Mouse (Mus musculus) midbrain, embryonic 15.5 days (tissue): ENCODE measurements around the gene Bri3bp. TPM values are rescaled to one million over a fixed set of nuclear protein-coding genes. Genes with fewer than 3 reads are reported as not detected.
"Not testable (repeated sequence)": the region's sequence is repeated elsewhere in the genome, so short reads cannot be mapped to it uniquely, and the experiment has no call there.

Experiments
- ATAC-seq: fragments of 200-750 bp; cut with Nextera tagmentation; replicated peaks from 2 replicates; pipeline ENCODE4 v1.8.0; 2017; ENCODE audit warnings: moderate TSS enrichment
- H3K27ac ChIP-seq: fragments of 300-500 bp; sonication (generic); 2 replicates; pipeline ENCODE4 v1.5.1; 2015; ENCODE audit warnings: mild to moderate bottlenecking, inconsistent platforms
- H3K27me3 ChIP-seq: fragments of 300-500 bp; sonication (generic); replicated peaks from 2 replicates; pipeline ENCODE4 v1.6.1; 2015; ENCODE audit warnings: inconsistent platforms
- H3K36me3 ChIP-seq: fragments of 300-500 bp; sonication (generic); replicated peaks from 2 replicates; pipeline ENCODE4 v1.6.1; 2015; ENCODE audit warnings: inconsistent platforms
- H3K4me1 ChIP-seq: fragments of 300-500 bp; sonication (generic); 2 replicates; pipeline ENCODE4 v1.6.1; 2015; ENCODE audit warnings: inconsistent platforms
- H3K4me2 ChIP-seq: fragments of 300-500 bp; sonication (generic); 2 replicates; pipeline ENCODE4 v1.6.1; 2015; ENCODE audit warnings: inconsistent platforms, mild to moderate bottlenecking, moderate library complexity
- H3K4me3 ChIP-seq: fragments of 300-500 bp; sonication (generic); 2 replicates; pipeline ENCODE4 v1.5.1; 2015; ENCODE audit warnings: mild to moderate bottlenecking, inconsistent platforms
- H3K9ac ChIP-seq: fragments of 300-500 bp; sonication (generic); 2 replicates; pipeline ENCODE4 v1.6.1; 2015; ENCODE audit warnings: mild to moderate bottlenecking, inconsistent platforms
- H3K9me3 ChIP-seq: fragments of 300-500 bp; sonication (generic); 2 replicates; pipeline ENCODE4 v1.6.1; 2016; ENCODE audit warnings: inconsistent platforms
- WGBS: fragments of 180-500 bp; shearing (Covaris S2); methylation state at CpG from one replicate; pipeline ENCODE4 v1.1.7; 2015; ENCODE audit warnings: mixed read lengths; 5-methylcytosine and 5-hydroxymethylcytosine counted together
- polyA plus RNA-seq: library from polyadenylated mRNA; unstranded; fragments of >200 nt; fragmentation: Nextera tagmentation; extraction: Ambion mirVana; gene quantifications from 2 replicates; pipeline ENCODE4 v1.2.1, GENCODE M21; 2015

Gene Bri3bp
- 36.4 and 37.9 TPM in 2 replicates for polyA plus RNA-seq

DNA sequence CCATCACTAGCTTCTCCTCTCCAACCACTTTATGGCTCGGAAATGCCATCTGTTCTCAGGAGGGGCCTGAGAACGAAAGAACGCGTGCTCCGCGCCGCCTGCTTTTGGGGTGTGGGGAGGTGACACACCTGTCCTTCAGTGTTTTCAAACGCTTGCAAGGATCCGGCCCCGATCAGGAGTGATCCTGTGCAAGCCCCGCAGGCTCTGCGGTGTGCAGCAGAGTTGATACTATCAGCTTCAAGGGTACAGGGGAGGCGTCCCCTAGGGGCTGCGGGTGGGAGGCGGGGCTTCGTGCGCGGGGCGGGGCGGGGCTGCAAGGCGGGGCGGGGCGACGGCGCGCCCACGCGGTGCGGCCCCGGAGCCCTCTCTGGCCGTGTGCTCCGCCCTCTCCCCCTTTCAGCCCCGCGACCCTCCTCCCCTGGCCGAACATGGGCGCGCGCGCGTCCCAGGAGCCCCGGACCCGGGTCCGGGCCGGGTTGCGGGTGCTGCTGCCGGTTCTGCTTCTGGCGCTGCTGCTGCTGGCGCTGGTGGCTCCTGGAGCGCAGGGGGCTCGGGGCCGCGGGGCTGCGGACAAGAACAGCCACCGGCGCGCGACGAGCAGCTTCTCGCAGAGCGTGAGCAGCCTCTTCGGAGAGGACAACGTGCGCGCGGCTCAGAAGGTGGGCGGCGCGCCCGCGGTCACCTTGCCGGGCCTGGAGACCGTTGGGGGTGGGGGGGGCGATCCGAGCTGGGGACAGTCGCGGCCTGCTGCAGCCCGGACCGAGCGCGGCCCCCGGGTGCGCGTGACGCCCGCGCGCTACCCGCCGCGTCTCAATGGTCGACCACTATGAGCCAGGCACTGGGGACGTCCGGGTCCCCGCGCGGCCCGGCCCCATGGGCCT is at the start of gene Bri3bp:
Gene Bri3bp (plus strand): TSS at position 335 of the 881 bp plus-strand sequence.
- peak within 1 kb of the TSS; percentile 80 for H3K27ac ChIP-seq
- H3K4me2 ChIP-seq, result peak within 1 kb of the TSS; percentile 76
- peak; percentile 85 for ATAC-seq
- H3K27me3 ChIP-seq, result no peaks in the 10 kb centered on the region
- peak within 1 kb of the TSS; percentile 88 for H3K4me3 ChIP-seq
- WGBS, result 1% methylated on average over 80 of the region's 97 CpGs
- no peaks in the 10 kb centered on the region for H3K9me3 ChIP-seq
- peaks cover 18% of the 10 kb centered on the region for H3K4me1 ChIP-seq
- H3K9ac ChIP-seq, result peak within 1 kb of the TSS; percentile 86
- H3K36me3 ChIP-seq, result no peaks in the 10 kb centered on the region

DNA sequence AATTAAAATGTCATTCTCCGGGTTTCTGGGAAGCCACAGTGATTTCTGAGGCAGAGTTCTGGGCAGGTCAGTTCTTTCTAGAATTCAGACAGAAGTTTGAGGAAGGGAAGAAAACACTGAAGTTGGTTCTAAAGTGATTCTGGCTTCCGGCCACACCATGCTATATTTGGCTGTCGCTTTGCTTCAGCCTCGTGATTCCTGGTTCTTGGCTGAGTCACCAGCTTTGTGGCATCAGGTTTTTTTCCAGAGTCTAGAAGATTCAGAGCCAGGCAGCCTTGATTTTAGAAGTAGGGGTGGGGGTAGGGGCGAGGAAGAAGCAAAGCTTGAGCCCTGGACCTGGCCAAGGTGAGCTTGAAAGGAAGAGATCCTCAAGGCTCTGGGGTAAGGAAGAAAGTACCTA is 49.8 kb upstream of the Bri3bp start:
- Histone ChIP-seq H3K9me3 (no peaks in the 10 kb centered on the region), H3K4me2 (no peak overlapping the region), H3K9ac (no peak overlapping the region), H3K4me1 (peaks cover 42% of the 10 kb centered on the region), H3K36me3 (no peaks in the 10 kb centered on the region), H3K27me3 (no peaks in the 10 kb centered on the region), H3K4me3 (no peak overlapping the region), H3K27ac (no peak overlapping the region)
- 86% methylated on average over 5 of the region's 5 CpGs for WGBS
- ATAC-seq, result no peak

DNA sequence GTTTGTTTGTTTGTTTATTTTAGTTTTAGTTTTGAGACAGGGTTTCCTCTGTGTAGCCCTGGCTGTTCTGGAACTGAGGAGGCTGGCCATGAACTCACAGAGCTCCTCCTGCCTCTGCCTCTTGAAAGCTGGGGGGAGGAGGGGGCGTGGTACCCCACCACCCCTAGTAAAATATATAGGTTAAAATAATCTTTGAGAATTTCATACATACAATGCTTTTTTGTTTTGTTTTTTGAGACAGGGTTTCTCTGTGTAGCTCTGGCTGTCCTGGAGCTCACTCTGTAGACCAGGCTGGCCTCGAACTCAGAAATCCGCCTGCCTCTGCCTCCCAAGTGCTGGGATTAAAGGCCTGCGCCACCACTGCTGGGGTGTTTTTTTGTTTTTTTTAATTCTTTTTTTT is 49.2 kb upstream of the Bri3bp start:
- H3K27me3 ChIP-seq, H3K36me3 ChIP-seq, ATAC-seq, H3K9ac ChIP-seq, H3K4me3 ChIP-seq, H3K9me3 ChIP-seq, H3K4me2 ChIP-seq: not testable (repeated sequence)
- WGBS, result 95% methylated on average over 4 of the region's 4 CpGs
- H3K27ac ChIP-seq, result peak overlapping the region; percentile 99
- peaks cover 42% of the 10 kb centered on the region for H3K4me1 ChIP-seq

DNA sequence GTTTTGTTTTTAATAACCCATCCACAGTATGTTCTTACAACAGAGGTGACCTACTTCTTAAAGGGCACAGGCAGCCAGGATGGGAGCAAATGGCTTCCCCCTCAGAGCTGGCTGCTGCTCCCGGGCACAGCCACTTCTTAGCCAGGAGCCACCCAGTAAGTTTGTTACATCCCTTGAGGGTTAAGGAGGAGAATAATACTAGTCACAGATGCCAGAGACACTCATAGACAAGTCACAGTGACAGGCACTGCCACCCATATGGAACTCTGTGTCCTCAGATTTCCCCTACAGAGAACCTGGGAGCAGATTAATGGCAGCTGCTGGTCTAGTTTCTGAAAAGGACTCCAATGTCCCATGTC is 48.8 kb upstream of the Bri3bp start:
- ATAC-seq, result peak; percentile 3; the same call in 1 of the 2 replicates
- H3K9ac ChIP-seq, result peak overlapping the region; percentile 27; the same call in 1 of the 2 replicates
- 0 out of 2 replicates have a peak overlapping the region, but pooled peaks have one; percentile 2 for H3K4me3 ChIP-seq
- 25% methylated on average over 1 of the region's 1 CpGs for WGBS
- no peaks in the 10 kb centered on the region for H3K36me3 ChIP-seq
- no peaks in the 10 kb centered on the region for H3K9me3 ChIP-seq
- peak overlapping the region; percentile 99 for H3K27ac ChIP-seq
- peak overlapping the region; percentile 59 for H3K4me2 ChIP-seq
- no peaks in the 10 kb centered on the region for H3K27me3 ChIP-seq
- H3K4me1 ChIP-seq, result peaks cover 42% of the 10 kb centered on the region

DNA sequence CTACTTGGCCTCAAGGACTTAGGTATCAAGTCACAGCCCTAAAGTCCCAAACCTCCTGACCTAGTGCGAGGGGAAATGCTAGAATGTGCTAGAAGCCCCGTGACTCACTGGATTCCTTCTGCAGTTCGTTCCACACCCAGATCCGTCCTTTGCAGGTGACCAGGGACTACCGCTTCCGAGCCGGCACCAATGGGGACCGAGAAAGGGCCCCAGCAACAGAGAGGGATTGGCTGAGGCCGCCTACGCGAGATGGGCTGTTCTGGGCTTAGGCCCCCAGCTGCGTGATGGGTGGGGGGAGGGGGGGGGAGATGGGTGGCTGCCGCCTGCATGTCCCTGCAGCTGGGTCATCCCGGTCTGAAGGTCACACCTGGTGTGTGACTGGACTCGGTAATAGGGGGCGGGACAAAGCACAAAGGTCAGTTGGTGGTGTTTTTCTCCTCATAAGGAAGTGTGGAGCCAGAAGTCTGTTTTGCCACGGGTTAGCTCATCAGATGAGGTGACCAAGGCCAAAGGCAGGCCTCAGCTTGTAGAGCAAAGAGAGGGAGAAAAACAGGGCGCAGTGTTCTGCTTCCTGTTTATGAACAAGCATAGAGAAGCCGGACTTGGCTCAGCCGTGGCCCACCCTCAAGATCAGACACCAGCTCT is 48.3 kb upstream of the Bri3bp start:
- H3K4me3 ChIP-seq, result peak overlapping the region; percentile 35
- no peaks in the 10 kb centered on the region for H3K36me3 ChIP-seq
- no peaks in the 10 kb centered on the region for H3K27me3 ChIP-seq
- peak; percentile 89 for ATAC-seq
- H3K27ac ChIP-seq, result peak overlapping the region; percentile 99
- 1% methylated on average over 19 of the region's 20 CpGs for WGBS
- peak overlapping the region; percentile 45 for H3K9ac ChIP-seq
- H3K4me1 ChIP-seq, result peaks cover 41% of the 10 kb centered on the region
- H3K4me2 ChIP-seq, result peak overlapping the region; percentile 59
- no peaks in the 10 kb centered on the region for H3K9me3 ChIP-seq

DNA sequence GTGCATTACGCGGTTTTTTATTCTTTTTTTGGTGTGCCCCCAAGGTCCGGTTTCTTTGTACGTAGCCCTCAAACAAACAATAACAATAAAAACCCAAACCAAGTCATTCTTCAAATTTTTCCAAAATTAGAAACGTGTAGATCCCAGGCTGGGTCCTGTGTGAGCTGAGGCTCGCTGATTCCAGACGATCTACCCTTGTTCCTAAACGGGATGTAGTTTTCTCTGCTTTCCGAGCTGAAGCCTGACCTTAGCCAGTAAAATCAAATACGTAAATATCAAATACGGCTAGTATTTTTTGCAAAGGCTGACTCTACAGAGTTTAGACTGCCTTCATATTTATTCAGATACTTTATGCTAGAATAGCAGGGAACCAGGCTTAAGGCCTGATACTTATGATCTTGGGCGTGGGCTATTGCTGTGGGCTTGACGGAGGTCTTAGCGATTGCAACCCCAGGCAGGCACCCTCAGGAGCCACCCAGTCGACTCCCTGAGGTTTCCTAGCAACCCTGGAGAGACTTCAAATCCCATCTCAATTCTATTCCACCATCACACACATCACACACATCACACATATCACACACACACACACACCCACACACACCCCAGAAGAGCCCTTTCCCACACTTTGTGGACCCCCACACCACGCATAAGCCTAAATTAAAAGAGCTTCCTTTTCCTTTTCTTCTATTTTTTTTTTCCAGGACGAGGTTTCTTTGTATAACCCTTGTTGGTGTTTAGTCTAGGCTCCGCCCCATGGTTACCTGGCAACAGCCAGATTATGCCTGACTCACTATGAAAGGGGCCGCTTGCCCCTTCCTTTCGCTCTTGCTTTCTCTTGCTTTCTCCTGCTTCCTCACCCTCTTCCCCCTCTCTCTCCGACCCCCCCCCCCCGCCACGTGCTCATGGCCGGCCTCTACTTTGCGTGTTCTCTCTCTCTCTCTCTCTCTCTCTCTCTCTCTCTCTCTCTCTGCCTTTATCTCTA is 47.5 kb upstream of the Bri3bp start:
- H3K4me1 ChIP-seq, result peaks cover 35% of the 10 kb centered on the region
- peak overlapping the region; percentile 45; the same call in 1 of the 2 replicates for H3K9ac ChIP-seq
- no peaks in the 10 kb centered on the region for H3K36me3 ChIP-seq
- H3K9me3 ChIP-seq, result no peaks in the 10 kb centered on the region
- no peaks in the 10 kb centered on the region for H3K27me3 ChIP-seq
- peak overlapping the region; percentile 99 for H3K27ac ChIP-seq
- 4% methylated on average over 23 of the region's 25 CpGs for WGBS
- peak overlapping the region; percentile 35 for H3K4me3 ChIP-seq
- H3K4me2 ChIP-seq, result peak overlapping the region; percentile 59
- peak; percentile 68 for ATAC-seq

DNA sequence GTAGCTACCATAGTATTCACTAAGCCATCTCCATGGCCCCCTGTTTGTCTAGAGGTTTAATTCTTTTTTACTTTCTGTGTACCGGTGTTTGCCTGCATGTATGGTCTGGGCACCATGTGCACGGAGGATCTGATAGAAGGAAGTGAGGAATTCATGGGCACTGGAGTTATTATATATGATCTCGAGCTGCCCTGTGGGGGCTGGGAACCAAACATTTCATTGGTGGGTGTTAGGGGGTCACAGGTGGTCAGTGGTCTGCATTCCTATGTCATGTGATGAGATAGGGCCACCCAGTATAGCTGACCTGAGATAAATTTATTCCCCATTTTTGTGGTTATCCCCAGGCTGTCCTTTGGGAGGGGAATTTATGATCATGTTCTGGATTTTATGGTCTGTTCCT is 46.4 kb upstream of the Bri3bp start:
- no peak overlapping the region for H3K4me3 ChIP-seq
- H3K9ac ChIP-seq, result no peak overlapping the region
- peaks cover 34% of the 10 kb centered on the region for H3K4me1 ChIP-seq
- ATAC-seq, result no peak
- H3K36me3 ChIP-seq, result no peaks in the 10 kb centered on the region
- H3K9me3 ChIP-seq, result no peaks in the 10 kb centered on the region
- 47% methylated on average over 3 of the region's 3 CpGs for WGBS
- no peaks in the 10 kb centered on the region for H3K27me3 ChIP-seq
- peak overlapping the region; percentile 59; the same call in 1 of the 2 replicates for H3K4me2 ChIP-seq
- H3K27ac ChIP-seq, result peak overlapping the region; percentile 99

DNA sequence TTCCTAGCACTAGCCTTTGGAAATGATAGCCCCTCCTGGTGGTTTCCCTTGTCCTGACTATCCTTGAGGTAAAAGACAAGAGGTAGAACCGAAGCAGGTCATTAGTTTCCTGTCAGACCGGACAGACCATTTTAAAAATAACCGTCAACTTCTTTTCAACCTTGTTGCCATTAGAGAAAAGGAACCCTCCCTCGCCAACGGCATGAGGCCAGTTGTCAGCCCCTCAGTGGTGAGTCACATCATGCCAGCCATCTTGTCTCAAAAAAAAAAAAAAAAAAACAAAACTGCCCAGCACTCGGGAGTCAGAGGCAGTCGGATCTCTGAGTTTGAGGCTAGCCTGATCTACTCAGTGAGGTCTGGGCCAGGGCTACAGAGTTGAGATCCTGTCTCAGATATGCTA is 40.5 kb upstream of the Bri3bp start:
- Histone ChIP-seq H3K4me1 (peaks cover 5% of the 10 kb centered on the region; the same call in 1 of the 2 replicates), H3K27ac (no peak overlapping the region), H3K9ac (no peak overlapping the region), H3K27me3 (no peaks in the 10 kb centered on the region), H3K36me3 (no peaks in the 10 kb centered on the region), H3K4me3 (no peak overlapping the region), H3K9me3 (no peaks in the 10 kb centered on the region), H3K4me2 (no peak overlapping the region)
- 69% methylated on average over 7 of the region's 7 CpGs for WGBS
- no peak for ATAC-seq

DNA sequence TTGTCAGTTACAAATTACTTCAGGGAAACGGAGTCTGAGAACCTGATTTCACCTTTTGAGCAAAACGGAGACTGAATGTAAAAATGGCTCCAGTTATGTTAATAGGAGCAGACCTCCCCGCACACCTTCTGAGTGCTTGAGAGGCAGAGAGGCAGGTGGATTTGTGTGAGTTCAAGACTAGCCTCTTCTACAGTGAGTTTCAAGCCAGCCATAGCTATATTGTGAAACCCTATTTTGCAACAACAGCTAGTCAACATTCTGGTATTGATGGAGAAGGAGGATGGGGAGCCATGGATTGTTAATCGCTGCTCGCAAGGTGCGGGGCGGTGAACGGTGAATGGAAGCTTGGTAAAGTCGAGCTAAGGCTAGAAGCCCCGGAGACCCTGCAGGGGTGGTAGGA is 38.9 kb upstream of the Bri3bp start:
- Histone ChIP-seq H3K4me3 (no peak overlapping the region), H3K4me1 (peaks cover 14% of the 10 kb centered on the region), H3K9me3 (no peaks in the 10 kb centered on the region), H3K27me3 (no peaks in the 10 kb centered on the region), H3K4me2 (no peak overlapping the region), H3K27ac (no peak overlapping the region), H3K9ac (no peak overlapping the region), H3K36me3 (no peaks in the 10 kb centered on the region)
- ATAC-seq, result no peak
- WGBS, result 52% methylated on average over 10 of the region's 10 CpGs

DNA sequence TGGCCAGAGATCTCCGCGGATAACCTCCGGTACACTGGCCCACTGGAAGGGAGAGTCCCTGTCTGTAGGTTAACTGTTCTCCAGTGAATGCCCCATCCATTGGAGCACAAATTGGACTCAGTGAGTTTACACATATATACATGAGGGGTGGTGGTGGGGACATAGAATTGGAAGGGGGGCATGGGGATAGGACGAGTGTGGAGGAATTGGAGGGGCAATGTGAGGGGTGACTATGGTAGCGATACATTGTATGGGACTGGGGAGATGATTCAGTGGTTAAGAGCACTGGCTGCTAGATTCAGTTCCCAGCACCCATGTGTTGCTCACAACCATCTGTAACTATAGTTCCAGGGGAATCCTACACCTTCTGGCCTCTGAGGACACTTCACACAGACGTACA is 38.4 kb upstream of the Bri3bp start:
- WGBS, result 69% methylated on average over 6 of the region's 6 CpGs
- Histone ChIP-seq H3K4me3 (no peak overlapping the region), H3K27ac (0 out of 2 replicates have a peak overlapping the region, but pooled peaks have one; percentile 71), H3K9ac (no peak overlapping the region), H3K4me2 (no peak overlapping the region), H3K36me3 (no peaks in the 10 kb centered on the region), H3K9me3 (no peaks in the 10 kb centered on the region), H3K4me1 (peaks cover 16% of the 10 kb centered on the region), H3K27me3 (no peaks in the 10 kb centered on the region)
- ATAC-seq, result no peak

DNA sequence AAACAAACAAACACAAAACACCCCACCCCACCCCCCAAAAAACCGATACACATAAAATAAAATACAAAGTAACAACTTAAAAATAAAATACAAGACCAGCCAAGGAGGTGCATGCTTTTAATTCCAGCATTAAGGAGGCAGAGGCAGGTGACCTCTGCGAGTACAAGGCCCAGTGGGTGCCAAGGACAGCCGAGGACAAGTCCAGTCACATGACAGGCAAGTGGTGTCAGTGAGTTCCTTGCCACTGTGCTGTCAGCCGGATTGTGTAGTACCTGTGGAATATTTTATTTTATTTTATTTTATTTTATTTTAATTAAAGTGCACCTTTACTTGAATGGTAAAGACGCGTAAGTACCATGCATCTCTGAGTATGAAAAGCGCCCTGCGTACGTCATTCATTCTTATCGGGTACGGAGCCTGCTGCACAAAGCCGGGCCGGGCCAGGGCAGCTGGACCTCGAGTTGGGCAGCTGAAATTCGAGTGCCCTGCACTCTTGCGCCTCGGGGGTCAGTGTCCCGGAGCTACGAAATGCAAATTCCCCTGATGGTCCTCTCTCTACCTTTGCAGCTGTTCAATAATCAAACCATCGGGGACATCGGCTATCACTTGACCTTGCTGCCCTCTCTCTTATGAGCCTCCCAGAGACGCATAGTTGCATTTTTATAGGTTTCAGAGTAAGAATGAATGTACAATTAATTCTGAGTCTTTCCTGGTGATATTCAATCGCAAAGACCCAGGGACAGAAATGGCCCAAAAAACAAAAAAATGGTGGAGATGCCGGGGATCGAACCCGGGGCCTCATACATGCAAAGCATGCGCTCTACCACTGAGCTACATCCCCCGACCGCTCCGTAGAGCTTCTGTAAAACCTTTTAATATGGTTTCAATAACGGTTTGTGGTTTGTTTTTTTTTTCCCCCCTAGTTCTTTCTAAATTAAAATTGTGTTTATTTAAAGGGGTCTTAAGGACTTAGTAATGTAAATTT is 37.6 kb upstream of the Bri3bp start:
- Histone ChIP-seq H3K36me3 (no peaks in the 10 kb centered on the region), H3K27me3 (no peaks in the 10 kb centered on the region), H3K4me2 (peak overlapping the region; percentile 48), H3K9ac (peak overlapping the region; percentile 19; the same call in 1 of the 2 replicates), H3K9me3 (no peaks in the 10 kb centered on the region), H3K27ac (peak overlapping the region; percentile 71), H3K4me1 (peaks cover 16% of the 10 kb centered on the region), H3K4me3 (peak overlapping the region; percentile 33)
- 12% methylated on average over 31 of the region's 31 CpGs for WGBS
- 0 out of 2 replicates have a peak, but pooled peaks have one; percentile 25 for ATAC-seq
